Mouse (Mus musculus): ENCODE data around the gene Traf2.

Traf2 gene

DNA sequence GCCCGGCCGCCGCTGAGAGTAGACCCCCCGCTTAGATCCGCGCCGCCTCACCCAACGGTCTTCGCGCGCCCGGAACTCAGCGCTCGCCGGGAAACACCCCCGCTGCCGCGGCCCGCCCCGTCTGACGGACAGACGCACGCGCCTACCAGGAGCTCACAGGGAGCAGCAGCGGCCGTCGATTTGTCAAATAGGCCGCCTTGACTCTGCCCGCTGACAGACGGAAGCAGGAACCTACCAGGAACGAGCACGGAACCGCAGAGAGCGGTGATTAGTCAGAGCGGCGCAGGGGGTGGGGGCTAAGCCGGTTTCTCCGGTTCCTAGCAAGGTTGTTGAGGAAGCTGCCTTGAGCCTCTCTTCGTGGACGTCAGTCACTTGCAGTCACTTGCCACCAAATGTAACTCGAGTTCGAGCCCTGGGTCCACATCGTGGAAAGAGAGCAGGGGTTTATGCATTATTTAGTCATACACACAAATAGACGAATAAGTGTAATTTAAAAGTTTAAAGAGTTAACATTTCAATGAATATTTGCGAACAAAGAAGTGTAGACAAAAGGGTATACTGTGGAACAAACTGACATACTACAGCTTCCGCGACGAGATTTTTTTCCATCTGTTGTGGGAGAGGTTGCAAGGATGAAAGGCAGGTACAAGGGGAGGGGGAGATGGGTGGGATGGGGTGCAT, at the start of gene Traf2:
Gene Traf2, minus strand, starts transcription at position 130 of the 681 bp plus-strand sequence.
- TF ChIP-seq CTCF (conservative IDR thresholded peaks at IDR 0.05; ENCODE audit: low read length) (no peak), NANOG (IDR thresholded peaks at IDR 0.05; ENCODE audit: borderline replicate concordance, low read length) (no peak), POU5F1 (IDR thresholded peaks at IDR 0.05; ENCODE audit: borderline replicate concordance, low read length) (no peak)
- Histone ChIP-seq H3K4me3 (replicated peaks; ENCODE audit: low read length) (peak within 1 kb of the TSS; percentile 86), H3K9me3 (ENCODE audit: low read length) (no peaks in the 10 kb centered on the region), H3K27me3 (ENCODE audit: insufficient read depth, low read length) (no peaks in the 10 kb centered on the region), H3K4me1 (replicated peaks; ENCODE audit: low read depth, low read length) (peaks cover 35% of the 10 kb centered on the region), H3K36me3 (ENCODE audit: insufficient read depth, low read length) (peaks cover 9% of the 10 kb centered on the region)

DNA sequence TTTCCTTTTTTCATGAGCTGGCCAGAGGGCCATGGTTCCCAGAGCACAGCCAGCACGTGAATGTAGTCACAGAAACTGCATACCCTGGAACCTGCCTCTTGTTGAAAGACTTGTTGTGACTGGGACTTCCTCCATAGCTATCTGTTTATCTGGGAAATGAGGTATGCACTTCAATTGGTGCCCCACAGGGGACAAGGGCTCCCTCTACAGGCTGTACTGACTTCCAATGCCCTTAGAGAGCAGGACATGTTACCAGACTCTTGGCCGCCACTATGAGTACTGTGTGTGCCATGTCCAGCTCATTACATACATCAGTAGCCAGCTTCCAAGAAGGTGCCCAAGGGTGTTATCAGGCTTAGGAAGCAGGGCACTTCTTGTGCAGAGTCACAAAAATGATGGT, 45.1 kb upstream of the Traf2 start:
- Histone ChIP-seq H3K9me3 (ENCODE audit: low read length) (no peaks in the 10 kb centered on the region), H3K4me1 (replicated peaks; ENCODE audit: low read depth, low read length) (no peaks in the 10 kb centered on the region; the same call in 1 of the 2 replicates), H3K27me3 (ENCODE audit: insufficient read depth, low read length) (no peaks in the 10 kb centered on the region), H3K36me3 (ENCODE audit: insufficient read depth, low read length) (peaks cover 95% of the 10 kb centered on the region), H3K4me3 (replicated peaks; ENCODE audit: low read length) (no peak overlapping the region)
- TF ChIP-seq CTCF (conservative IDR thresholded peaks at IDR 0.05; ENCODE audit: low read length), result peak; percentile 61
- no peak for TF ChIP-seq NANOG (IDR thresholded peaks at IDR 0.05; ENCODE audit: borderline replicate concordance, low read length)

GRCm38 (mm10) chr2:25588227-25588907, 41.6 kb upstream of the Traf2 start:
- H3K27me3 ChIP-seq (ENCODE audit: insufficient read depth, low read length), result no peaks in the 10 kb centered on the region
- no peak overlapping the region for H3K4me3 ChIP-seq (replicated peaks; ENCODE audit: low read length)
- H3K9me3 ChIP-seq (ENCODE audit: low read length), result no peaks in the 10 kb centered on the region
- H3K36me3 ChIP-seq (ENCODE audit: insufficient read depth, low read length), result peaks cover 99% of the 10 kb centered on the region
- H3K4me1 ChIP-seq (replicated peaks; ENCODE audit: low read depth, low read length), result peaks cover 16% of the 10 kb centered on the region
- TF ChIP-seq NANOG (IDR thresholded peaks at IDR 0.05; ENCODE audit: borderline replicate concordance, low read length) (no peak), POU5F1 (IDR thresholded peaks at IDR 0.05; ENCODE audit: borderline replicate concordance, low read length) (no peak), CTCF (conservative IDR thresholded peaks at IDR 0.05; ENCODE audit: low read length) (no peak)

- no peak for TF ChIP-seq POU5F1 (IDR thresholded peaks at IDR 0.05; ENCODE audit: borderline replicate concordance, low read length)
- TF ChIP-seq NANOG (IDR thresholded peaks at IDR 0.05; ENCODE audit: borderline replicate concordance, low read length), result no peak
- TF ChIP-seq CTCF (conservative IDR thresholded peaks at IDR 0.05; ENCODE audit: low read length), result no peak
- H3K36me3 ChIP-seq (ENCODE audit: insufficient read depth, low read length), result peaks cover 99% of the 10 kb centered on the region
- H3K4me1 ChIP-seq (replicated peaks; ENCODE audit: low read depth, low read length), result peaks cover 27% of the 10 kb centered on the region
- H3K4me3 ChIP-seq (replicated peaks; ENCODE audit: low read length), result no peak overlapping the region
- 0 out of 2 replicates have a peak, but pooled peaks cover under 1% of the 10 kb centered on the region for H3K27me3 ChIP-seq (ENCODE audit: insufficient read depth, low read length)
- H3K9me3 ChIP-seq (ENCODE audit: low read length), result no peaks in the 10 kb centered on the region
Observed at GRCm38 (mm10) chr2:25587290-25587689, 40.5 kb upstream of the Traf2 start.

DNA sequence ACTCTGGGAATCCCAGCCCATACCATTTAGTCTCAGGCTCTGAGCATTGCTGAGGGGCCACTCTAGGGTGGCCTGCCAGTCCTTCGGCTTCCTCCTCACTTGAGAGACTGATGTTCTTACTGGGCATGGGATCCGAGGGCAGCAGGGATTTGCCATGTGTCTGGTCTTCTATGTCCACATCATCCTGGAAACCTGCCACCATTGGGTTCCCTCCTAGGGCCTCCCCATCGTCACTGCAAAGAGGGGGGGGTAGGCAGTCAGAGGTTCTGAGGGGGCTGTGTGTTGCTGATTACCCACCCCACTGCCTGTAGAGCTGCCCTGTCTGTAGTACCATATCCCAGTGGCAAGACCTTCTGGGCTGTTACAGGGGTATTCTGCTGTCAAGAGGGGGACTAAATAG, 38.9 kb upstream of the Traf2 start:
- Histone ChIP-seq H3K9me3 (ENCODE audit: low read length) (no peaks in the 10 kb centered on the region), H3K4me1 (replicated peaks; ENCODE audit: low read depth, low read length) (peaks cover 42% of the 10 kb centered on the region), H3K27me3 (ENCODE audit: insufficient read depth, low read length) (peaks cover 14% of the 10 kb centered on the region), H3K36me3 (ENCODE audit: insufficient read depth, low read length) (peaks cover 85% of the 10 kb centered on the region), H3K4me3 (replicated peaks; ENCODE audit: low read length) (no peak overlapping the region)
- TF ChIP-seq POU5F1 (IDR thresholded peaks at IDR 0.05; ENCODE audit: borderline replicate concordance, low read length) (no peak), CTCF (conservative IDR thresholded peaks at IDR 0.05; ENCODE audit: low read length) (no peak), NANOG (IDR thresholded peaks at IDR 0.05; ENCODE audit: borderline replicate concordance, low read length) (no peak)

DNA sequence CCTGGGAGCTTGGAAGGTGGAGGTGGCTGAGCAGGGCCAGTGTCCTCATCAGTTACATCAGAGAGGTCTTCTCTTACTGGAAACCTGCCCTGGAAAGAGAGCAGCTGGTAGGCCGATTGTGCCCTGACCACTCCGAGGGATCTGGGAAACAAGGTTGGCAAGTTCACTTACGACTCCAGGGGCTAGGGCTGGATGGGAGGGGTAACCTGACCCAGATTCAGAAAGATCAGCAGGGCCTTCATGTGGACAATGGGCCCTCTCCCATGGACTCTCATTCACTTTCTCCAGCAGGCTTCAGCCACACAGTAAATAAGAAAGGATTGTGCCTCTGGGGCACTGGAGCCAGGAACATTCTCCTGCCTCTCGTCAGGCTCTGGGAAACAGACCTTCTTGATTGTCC, 38.1 kb upstream of the Traf2 start:
- TF ChIP-seq POU5F1 (IDR thresholded peaks at IDR 0.05; ENCODE audit: borderline replicate concordance, low read length), result no peak
- no peak for TF ChIP-seq CTCF (conservative IDR thresholded peaks at IDR 0.05; ENCODE audit: low read length)
- no peak for TF ChIP-seq NANOG (IDR thresholded peaks at IDR 0.05; ENCODE audit: borderline replicate concordance, low read length)
- Histone ChIP-seq H3K4me3 (replicated peaks; ENCODE audit: low read length) (no peak overlapping the region), H3K27me3 (ENCODE audit: insufficient read depth, low read length) (peaks cover 21% of the 10 kb centered on the region), H3K9me3 (ENCODE audit: low read length) (no peaks in the 10 kb centered on the region), H3K4me1 (replicated peaks; ENCODE audit: low read depth, low read length) (peaks cover 47% of the 10 kb centered on the region), H3K36me3 (ENCODE audit: insufficient read depth, low read length) (peaks cover 78% of the 10 kb centered on the region)

- H3K4me1 ChIP-seq (replicated peaks; ENCODE audit: low read depth, low read length), result peaks cover 53% of the 10 kb centered on the region
- H3K27me3 ChIP-seq (ENCODE audit: insufficient read depth, low read length), result peaks cover 28% of the 10 kb centered on the region
- no peaks in the 10 kb centered on the region for H3K9me3 ChIP-seq (ENCODE audit: low read length)
- H3K36me3 ChIP-seq (ENCODE audit: insufficient read depth, low read length), result peaks cover 71% of the 10 kb centered on the region
- H3K4me3 ChIP-seq (replicated peaks; ENCODE audit: low read length), result no peak overlapping the region
- no peak for TF ChIP-seq NANOG (IDR thresholded peaks at IDR 0.05; ENCODE audit: borderline replicate concordance, low read length)
- no peak for TF ChIP-seq CTCF (conservative IDR thresholded peaks at IDR 0.05; ENCODE audit: low read length)
Observed at GRCm38 (mm10) chr2:25584152-25584551, 37.4 kb upstream of the Traf2 start.

- peaks cover 34% of the 10 kb centered on the region for H3K27me3 ChIP-seq (ENCODE audit: insufficient read depth, low read length)
- peaks cover 59% of the 10 kb centered on the region for H3K4me1 ChIP-seq (replicated peaks; ENCODE audit: low read depth, low read length)
- H3K4me3 ChIP-seq (replicated peaks; ENCODE audit: low read length), result no peak overlapping the region
- no peak for TF ChIP-seq POU5F1 (IDR thresholded peaks at IDR 0.05; ENCODE audit: borderline replicate concordance, low read length)
- no peak for TF ChIP-seq NANOG (IDR thresholded peaks at IDR 0.05; ENCODE audit: borderline replicate concordance, low read length)
- no peak for TF ChIP-seq CTCF (conservative IDR thresholded peaks at IDR 0.05; ENCODE audit: low read length)
- H3K9me3 ChIP-seq (ENCODE audit: low read length), result no peaks in the 10 kb centered on the region
- peaks cover 65% of the 10 kb centered on the region for H3K36me3 ChIP-seq (ENCODE audit: insufficient read depth, low read length)
Observed at GRCm38 (mm10) chr2:25583571-25583970, 36.8 kb upstream of the Traf2 start.
